Mouse (Mus musculus) heart, adult 18-20 months (tissue): ENCODE measurements around the gene Bmpr1a. TPM values are rescaled to one million over a fixed set of nuclear protein-coding genes. Genes with fewer than 3 reads are reported as not detected.

Source experiments
- DNase-seq, 2 experiments: peaks; one replicate each; pipeline ENCODE4 v3.0.0; 2021 to 2022; ENCODE audit warnings: mixed read lengths in 1 of 2
- total RNA-seq, 2 experiments: library from RNA; stranded (reverse); gene quantifications; 2 replicates each; pipeline ENCODE4 v1.2.3; 2021

The Bmpr1a gene
- total RNA-seq, 2 experiments from 2014 or later = 52.9 to 56.9 TPM

- no peak for DNase-seq
Observed at GRCm38 (mm10) chr14:34505309-34505708, 2.2 kb upstream of the Bmpr1a start.

GRCm38 (mm10) chr14:34504377-34504776 lies 1.2 kb upstream of the Bmpr1a start:
- DNase-seq = no peak

GRCm38 (mm10) chr14:34503759-34504158 lies 618 bp upstream of the Bmpr1a start:
- DNase-seq = no peak

GRCm38 (mm10) chr14:34502475-34503324 lies 441 bp downstream of the Bmpr1a start:
- DNase-seq = peak; percentile 90 to 91

GRCm38 (mm10) chr14:34501804-34502474 lies 1.2 kb downstream of the Bmpr1a start:
- DNase-seq = peak; percentile 52 to 69

- DNase-seq = peak in 1 of 2 experiments; percentile 60
Observed at GRCm38 (mm10) chr14:34501447-34501803, 1.7 kb downstream of the Bmpr1a start.

GRCm38 (mm10) chr14:34500309-34500708 lies 2.8 kb downstream of the Bmpr1a start:
- DNase-seq = no peak

- DNase-seq = no peak
Observed at GRCm38 (mm10) chr14:34499664-34500063, 3.5 kb downstream of the Bmpr1a start.

GRCm38 (mm10) chr14:34497346-34497745 lies 5.8 kb downstream of the Bmpr1a start:
- no peak for DNase-seq

GRCm38 (mm10) chr14:34493682-34494081 lies 9.5 kb downstream of the Bmpr1a start:
- DNase-seq = no peak

- DNase-seq = no peak
Observed at GRCm38 (mm10) chr14:34492688-34493087, 10.5 kb downstream of the Bmpr1a start.

GRCm38 (mm10) chr14:34490965-34491364 lies 12.2 kb downstream of the Bmpr1a start:
- DNase-seq = no peak

GRCm38 (mm10) chr14:34489928-34490327 lies 13.2 kb downstream of the Bmpr1a start:
- peak in 1 of 2 experiments; percentile 64 for DNase-seq

GRCm38 (mm10) chr14:34486169-34486568 lies 17.0 kb downstream of the Bmpr1a start:
- no peak for DNase-seq

- no peak for DNase-seq
Observed at GRCm38 (mm10) chr14:34483469-34484341, 19.4 kb downstream of the Bmpr1a start.

- no peak for DNase-seq
Observed at GRCm38 (mm10) chr14:34471591-34471990, 31.6 kb downstream of the Bmpr1a start.

GRCm38 (mm10) chr14:34466291-34466690 lies 36.9 kb downstream of the Bmpr1a start:
- DNase-seq = peak in 1 of 2 experiments; percentile 24

GRCm38 (mm10) chr14:34459386-34459785 lies 43.8 kb downstream of the Bmpr1a start:
- DNase-seq = no peak

- DNase-seq = peak; percentile 39 to 73
Observed at GRCm38 (mm10) chr14:34458880-34459279, 44.3 kb downstream of the Bmpr1a start.

- no peak for DNase-seq
Observed at GRCm38 (mm10) chr14:34454282-34454681, 48.9 kb downstream of the Bmpr1a start.

GRCm38 (mm10) chr14:34453648-34454047 lies 49.5 kb downstream of the Bmpr1a start:
- no peak for DNase-seq

GRCm38 (mm10) chr14:34451872-34452271 lies 51.3 kb downstream of the Bmpr1a start:
- DNase-seq = no peak
